Mouse (Mus musculus): ENCODE results near the gene Sap25. TPM values are rescaled to one million over a fixed set of nuclear protein-coding genes. Genes with fewer than 3 reads are reported as not detected.

Gene Sap25
- polyA plus RNA-seq, 1 experiment, result 2.0 TPM

DNA sequence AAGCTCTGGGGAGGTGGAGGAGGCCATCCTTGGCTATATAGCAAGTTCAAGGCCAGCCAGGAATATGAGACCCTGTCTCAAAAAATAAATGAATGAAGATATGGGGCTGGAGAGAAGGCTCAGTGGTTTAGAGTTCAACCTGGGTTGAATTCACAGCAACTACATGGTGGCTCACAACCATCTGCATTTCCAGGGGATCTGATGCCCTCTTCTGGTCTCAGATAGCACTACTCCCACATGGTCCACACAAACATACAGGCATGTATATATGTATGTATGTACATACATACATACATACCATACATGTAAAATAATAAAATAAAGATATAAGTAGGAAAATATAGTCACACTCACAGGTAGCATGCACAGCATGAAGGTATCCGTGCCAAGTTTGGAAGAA is 29.1 kb downstream of the Sap25 start:
- H3K4me1 ChIP-seq (ENCODE audit: control insufficient read depth, insufficient read depth, insufficient read length, low read length), result peaks cover 26% of the 10 kb centered on the region; the same call in 1 of the 2 replicates
- no peak overlapping the region for H3K4me3 ChIP-seq (ENCODE audit: insufficient read depth, low read depth, low read length)
- peak overlapping the region; percentile 97 for H3K27ac ChIP-seq (replicated peaks; ENCODE audit: low read depth, low read length)

GRCm38 (mm10) chr5:137671443-137672240 is 30.5 kb downstream of the Sap25 start:
- peaks cover 26% of the 10 kb centered on the region; the same call in 1 of the 2 replicates for H3K4me1 ChIP-seq (ENCODE audit: control insufficient read depth, insufficient read depth, insufficient read length, low read length)
- H3K27ac ChIP-seq (replicated peaks; ENCODE audit: low read depth, low read length), result peak overlapping the region; percentile 97
- H3K4me3 ChIP-seq (ENCODE audit: insufficient read depth, low read depth, low read length), result no peak overlapping the region

DNA sequence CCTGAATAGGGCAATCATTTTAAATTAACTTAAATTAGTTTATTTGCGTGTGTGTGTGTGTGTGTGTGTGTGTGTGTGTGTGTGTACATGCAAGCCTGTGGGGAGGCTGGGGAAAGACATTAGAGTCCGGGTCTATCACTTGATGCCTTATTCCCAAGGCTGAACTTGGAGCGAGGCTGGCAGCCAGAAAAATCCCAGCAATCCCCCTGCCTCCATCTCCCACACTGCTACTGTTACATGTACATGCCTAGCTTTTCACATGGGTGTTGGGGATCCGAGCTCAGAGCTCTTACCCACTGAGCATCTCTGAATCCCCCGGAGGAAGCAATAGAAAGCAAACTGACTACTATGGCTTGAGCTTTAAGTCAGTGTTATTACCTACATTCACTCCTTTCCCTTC is 31.2 kb downstream of the Sap25 start:
- Histone ChIP-seq H3K27ac (replicated peaks; ENCODE audit: low read depth, low read length) (peak overlapping the region; percentile 97), H3K4me3 (ENCODE audit: insufficient read depth, low read depth, low read length) (no peak overlapping the region), H3K4me1 (ENCODE audit: control insufficient read depth, insufficient read depth, insufficient read length, low read length) (peaks cover 26% of the 10 kb centered on the region; the same call in 1 of the 2 replicates)

GRCm38 (mm10) chr5:137673015-137673414 is 31.9 kb downstream of the Sap25 start:
- peaks cover 26% of the 10 kb centered on the region; the same call in 1 of the 2 replicates for H3K4me1 ChIP-seq (ENCODE audit: control insufficient read depth, insufficient read depth, insufficient read length, low read length)
- H3K27ac ChIP-seq (replicated peaks; ENCODE audit: low read depth, low read length), result peak overlapping the region; percentile 97
- H3K4me3 ChIP-seq (ENCODE audit: insufficient read depth, low read depth, low read length), result no peak overlapping the region

DNA sequence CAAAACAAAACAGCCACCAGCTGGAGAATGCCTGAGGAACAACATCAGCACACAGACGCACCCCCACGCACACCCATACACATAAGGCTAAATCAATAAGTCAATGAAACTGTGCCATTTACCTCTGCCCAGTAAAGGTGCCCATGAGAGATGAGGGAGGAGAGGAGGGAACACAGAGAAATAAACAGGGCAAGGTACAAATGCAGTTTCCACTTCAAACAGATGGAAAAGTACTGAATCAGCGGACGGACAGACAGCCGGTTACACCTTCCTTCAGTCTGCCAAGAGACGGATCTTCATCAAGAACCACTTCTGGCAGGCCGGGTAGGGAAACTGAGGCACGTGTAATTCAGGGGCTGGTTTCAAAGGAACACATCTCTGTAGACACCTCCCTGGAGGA is 33.7 kb downstream of the Sap25 start:
- no peak overlapping the region for H3K27ac ChIP-seq (replicated peaks; ENCODE audit: low read depth, low read length)
- H3K4me3 ChIP-seq (ENCODE audit: insufficient read depth, low read depth, low read length), result no peak overlapping the region
- H3K4me1 ChIP-seq (ENCODE audit: control insufficient read depth, insufficient read depth, insufficient read length, low read length), result peaks cover 23% of the 10 kb centered on the region; the same call in 1 of the 2 replicates

DNA sequence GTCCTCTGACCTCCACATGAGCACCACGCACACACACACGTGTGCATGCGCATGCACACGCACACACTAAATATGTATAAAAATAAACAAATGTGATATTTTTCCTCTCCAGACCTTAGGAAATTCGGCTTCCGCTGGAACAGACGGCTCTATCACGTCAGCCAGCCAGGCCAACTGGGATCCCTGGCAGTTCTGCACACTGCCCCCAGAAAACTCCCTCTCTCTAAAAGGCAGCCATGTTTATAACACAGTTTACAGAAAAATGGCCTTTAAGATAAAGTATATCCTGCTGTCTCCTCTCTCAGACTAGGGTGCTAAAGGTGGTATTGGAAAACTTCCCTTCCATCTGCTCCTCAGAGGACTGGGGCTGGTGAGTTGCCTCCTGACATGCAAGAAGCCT is 36.7 kb downstream of the Sap25 start:
- no peak overlapping the region for H3K27ac ChIP-seq (replicated peaks; ENCODE audit: low read depth, low read length)
- H3K4me1 ChIP-seq (ENCODE audit: control insufficient read depth, insufficient read depth, insufficient read length, low read length), result 0 out of 2 replicates have a peak, but pooled peaks cover 3% of the 10 kb centered on the region
- no peak overlapping the region for H3K4me3 ChIP-seq (ENCODE audit: insufficient read depth, low read depth, low read length)

DNA sequence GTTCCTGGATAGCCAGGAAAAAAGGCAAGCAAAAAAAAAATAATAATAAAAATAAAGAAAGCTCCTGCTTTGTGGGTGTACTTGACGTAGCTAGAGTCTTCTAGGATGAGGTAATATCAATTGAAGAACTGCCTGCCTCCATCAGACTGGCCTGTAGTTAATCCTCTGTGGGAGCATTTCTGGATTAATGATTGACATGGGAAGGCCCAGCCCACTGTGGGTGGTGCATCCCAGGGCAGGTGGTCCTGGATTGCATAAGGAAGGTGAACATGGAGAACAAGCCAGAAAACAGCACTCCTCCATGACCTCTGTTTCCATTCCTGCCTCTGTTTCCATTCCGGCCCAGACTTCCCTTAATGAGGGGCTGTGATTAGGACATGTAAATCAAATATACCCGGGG is 37.6 kb downstream of the Sap25 start:
- H3K4me3 ChIP-seq (ENCODE audit: insufficient read depth, low read depth, low read length), result no peak overlapping the region
- H3K4me1 ChIP-seq (ENCODE audit: control insufficient read depth, insufficient read depth, insufficient read length, low read length), result no peaks in the 10 kb centered on the region
- no peak overlapping the region for H3K27ac ChIP-seq (replicated peaks; ENCODE audit: low read depth, low read length)

GRCm38 (mm10) chr5:137679726-137680125 is 38.6 kb downstream of the Sap25 start:
- H3K27ac ChIP-seq (replicated peaks; ENCODE audit: low read depth, low read length), result no peak overlapping the region
- H3K4me1 ChIP-seq (ENCODE audit: control insufficient read depth, insufficient read depth, insufficient read length, low read length), result no peaks in the 10 kb centered on the region
- no peak overlapping the region for H3K4me3 ChIP-seq (ENCODE audit: insufficient read depth, low read depth, low read length)

DNA sequence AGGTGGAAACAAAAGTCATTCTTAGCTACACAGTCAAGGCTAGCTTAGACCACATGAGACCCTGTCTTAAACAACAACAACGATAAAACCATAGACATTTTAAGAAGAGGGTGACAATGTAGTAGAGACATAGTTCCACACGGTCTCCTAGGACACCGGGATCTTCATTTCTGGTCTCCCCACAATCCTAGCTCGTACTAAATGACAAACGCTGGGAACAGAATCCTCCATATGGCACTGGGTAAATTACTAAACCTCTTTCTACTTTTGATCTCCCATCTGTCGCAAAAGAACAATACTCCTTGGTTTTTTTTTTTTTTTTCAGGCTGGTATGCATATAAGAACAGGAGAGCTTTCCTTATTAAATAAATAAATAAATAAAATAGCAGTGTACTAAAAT is 41.4 kb downstream of the Sap25 start:
- no peaks in the 10 kb centered on the region for H3K4me1 ChIP-seq (ENCODE audit: control insufficient read depth, insufficient read depth, insufficient read length, low read length)
- H3K4me3 ChIP-seq (ENCODE audit: insufficient read depth, low read depth, low read length), result no peak overlapping the region
- H3K27ac ChIP-seq (replicated peaks; ENCODE audit: low read depth, low read length), result no peak overlapping the region

- Histone ChIP-seq H3K4me1 (ENCODE audit: control insufficient read depth, insufficient read depth, insufficient read length, low read length) (no peaks in the 10 kb centered on the region), H3K27ac (replicated peaks; ENCODE audit: low read depth, low read length) (no peak overlapping the region), H3K4me3 (ENCODE audit: insufficient read depth, low read depth, low read length) (peak overlapping the region; percentile 74)
These were observed 42.5 kb downstream of the Sap25 start for GRCm38 (mm10) chr5:137683388-137684293.

DNA sequence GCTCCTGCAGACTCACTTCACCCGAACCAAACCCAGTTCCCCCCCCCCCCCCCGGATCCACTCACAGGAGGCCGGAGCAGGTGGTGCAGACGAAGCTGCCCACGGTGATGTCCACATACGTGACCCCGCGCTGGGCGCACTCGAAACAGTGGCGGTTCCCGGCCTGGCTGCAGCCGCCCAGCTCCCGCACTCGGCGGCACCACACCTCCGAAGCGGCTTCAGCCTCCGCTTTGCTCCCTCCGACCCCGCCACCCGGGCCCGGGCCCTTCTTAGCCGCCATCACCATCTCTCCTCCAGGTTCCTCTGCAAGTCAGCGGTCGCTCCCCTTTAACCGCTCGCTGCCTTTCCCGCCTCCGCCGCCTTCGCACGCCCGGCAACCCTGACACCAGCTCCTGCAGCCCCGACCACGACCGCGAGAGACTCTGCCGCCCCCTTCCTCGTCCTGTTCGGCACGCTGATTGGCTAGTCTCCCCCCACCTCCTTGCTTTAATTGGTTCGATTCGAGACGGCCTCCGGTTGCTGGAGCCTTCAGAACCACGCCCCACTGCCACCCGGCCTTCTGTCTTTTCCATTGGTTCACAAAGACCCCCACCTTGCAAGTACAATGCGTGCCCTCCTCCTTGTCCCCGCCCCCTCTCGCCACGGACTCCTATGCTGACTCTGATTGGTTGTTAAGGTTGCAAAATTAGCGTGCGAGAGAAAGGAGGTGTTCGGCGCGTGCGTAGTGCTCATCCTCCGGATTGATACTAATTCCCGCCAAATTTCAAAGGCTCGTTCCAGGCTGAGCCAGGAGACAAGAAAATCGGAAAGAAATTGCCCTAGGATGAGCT is 43.4 kb downstream of the Sap25 start, which contains the start of gene Agfg2:
TSS of gene Agfg2 (minus strand) at position 433 of the 830 bp plus-strand sequence.
- H3K4me1 ChIP-seq (ENCODE audit: control insufficient read depth, insufficient read depth, insufficient read length, low read length), result no peaks in the 10 kb centered on the region
- peak within 1 kb of the TSS; percentile 74 for H3K4me3 ChIP-seq (ENCODE audit: insufficient read depth, low read depth, low read length)
- no peak within 1 kb of the TSS for H3K27ac ChIP-seq (replicated peaks; ENCODE audit: low read depth, low read length)

DNA sequence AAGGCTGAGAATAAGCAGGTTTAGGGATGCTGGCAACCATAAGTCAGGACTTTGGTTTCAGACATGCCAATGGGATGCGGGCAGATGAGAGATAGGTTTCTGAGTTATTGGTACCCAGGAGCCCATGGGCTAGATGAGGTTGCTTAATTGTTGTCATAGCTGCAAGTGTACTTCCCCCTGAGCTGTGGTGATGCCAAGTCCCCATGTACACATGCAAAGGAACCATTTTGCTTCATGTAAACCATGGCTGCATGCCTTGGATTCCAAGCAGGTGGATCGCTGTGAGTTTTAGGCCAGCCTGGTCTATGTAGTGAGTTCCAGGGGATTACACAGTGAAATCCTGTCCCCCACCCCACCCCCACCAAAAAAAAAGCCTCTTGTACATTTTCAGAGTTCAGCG is 44.5 kb downstream of the Sap25 start:
- no peaks in the 10 kb centered on the region for H3K4me1 ChIP-seq (ENCODE audit: control insufficient read depth, insufficient read depth, insufficient read length, low read length)
- H3K4me3 ChIP-seq (ENCODE audit: insufficient read depth, low read depth, low read length), result no peak overlapping the region
- no peak overlapping the region for H3K27ac ChIP-seq (replicated peaks; ENCODE audit: low read depth, low read length)

GRCm38 (mm10) chr5:137686127-137686790 is 45.1 kb downstream of the Sap25 start:
- Histone ChIP-seq H3K4me3 (ENCODE audit: insufficient read depth, low read depth, low read length) (no peak overlapping the region), H3K4me1 (ENCODE audit: control insufficient read depth, insufficient read depth, insufficient read length, low read length) (no peaks in the 10 kb centered on the region), H3K27ac (replicated peaks; ENCODE audit: low read depth, low read length) (no peak overlapping the region)

GRCm38 (mm10) chr5:137689974-137690373 is 48.8 kb downstream of the Sap25 start:
- H3K4me1 ChIP-seq (ENCODE audit: control insufficient read depth, insufficient read depth, insufficient read length, low read length), result no peaks in the 10 kb centered on the region
- no peak overlapping the region for H3K27ac ChIP-seq (replicated peaks; ENCODE audit: low read depth, low read length)
- no peak overlapping the region for H3K4me3 ChIP-seq (ENCODE audit: insufficient read depth, low read depth, low read length)
